Mouse (Mus musculus) CH12.LX (cell line): ENCODE data around the gene Tldc1. TPM values are rescaled to one million over a fixed set of nuclear protein-coding genes. Genes with fewer than 3 reads are reported as not detected.

Experiments
- DNase-seq: peaks from one replicate; pipeline ENCODE4 v3.0.0-alpha.2; 2013; ENCODE audit errors: extremely low read depth
- H3K27ac ChIP-seq: 2 replicates; pipeline ENCODE4 v1.5.1; 2012; ENCODE audit warnings: low read depth, mild to moderate bottlenecking, control low read depth, moderate library complexity; ENCODE audit not compliant: insufficient read depth
- H3K27me3 ChIP-seq: replicated peaks from 2 replicates; pipeline ENCODE3; 2012; ENCODE audit warnings: inconsistent platforms
- H3K36me3 ChIP-seq, 2 experiments: replicated peaks in 1 of 2; 2 replicates each; pipeline versions ENCODE3 to v1.6.1; 2012; ENCODE audit warnings: inconsistent platforms in 1 of 2, low read length in 1 of 2, mild to moderate bottlenecking in 1 of 2, mixed read lengths in 1 of 2, moderate library complexity in 1 of 2; ENCODE audit not compliant: control insufficient read depth in 1 of 2, insufficient read depth in 1 of 2
- H3K4me1 ChIP-seq, 2 experiments: 2 replicates each; pipeline ENCODE4 v1.6.1; 2012; ENCODE audit warnings: inconsistent platforms in 1 of 2, moderate library complexity in 1 of 2; ENCODE audit not compliant: insufficient read depth in 2 of 2, control insufficient read depth in 1 of 2
- H3K4me2 ChIP-seq: 2 replicates; pipeline ENCODE4 v1.6.1; 2012; ENCODE audit warnings: low read depth, mild to moderate bottlenecking, control low read depth; ENCODE audit not compliant: poor library complexity, insufficient read depth, severe bottlenecking
- H3K4me3 ChIP-seq, 3 experiments: fragments of 150-350 bp in 1 of 3; sonication (generic) in 1 of 3; replicated peaks in 1 of 3; 2 replicates each; pipeline versions ENCODE3 to v1.5.1; 2011 to 2012; ENCODE audit warnings: low read depth in 2 of 3, low read length in 2 of 3, mild to moderate bottlenecking in 2 of 3, moderate library complexity in 2 of 3, control low read depth in 1 of 3, improper control_type of control experiment in 1 of 3, inconsistent platforms in 1 of 3, mixed read lengths in 1 of 3; ENCODE audit not compliant: poor library complexity in 1 of 3
- H3K79me2 ChIP-seq: replicated peaks from 2 replicates; pipeline ENCODE4 v1.6.1; 2012; ENCODE audit warnings: mild to moderate bottlenecking, moderate library complexity; ENCODE audit not compliant: control insufficient read depth, poor library complexity, insufficient read depth, severe bottlenecking; ENCODE audit errors: extremely low read depth
- H3K9ac ChIP-seq: 2 replicates; pipeline ENCODE4 v1.6.1; 2012; ENCODE audit warnings: low read depth, mild to moderate bottlenecking, control low read depth, moderate library complexity; ENCODE audit not compliant: insufficient read depth
- H3K9me3 ChIP-seq: replicated peaks from 2 replicates; pipeline ENCODE3; 2012; ENCODE audit warnings: low read length, inconsistent platforms, mixed read lengths
- CHD1 ChIP-seq: IDR thresholded peaks from 2 replicates; pipeline ENCODE4 v1.6.1; 2012; ENCODE audit warnings: low read depth, low read length, improper control_type of control experiment, inconsistent platforms
- IRF4 ChIP-seq: IDR thresholded peaks from 2 replicates; pipeline ENCODE4 v1.6.1; 2014; ENCODE audit warnings: low read depth, mild to moderate bottlenecking, inconsistent platforms, low read length, improper control_type of control experiment
- JUN ChIP-seq: IDR thresholded peaks from 2 replicates; pipeline ENCODE4 v1.6.1; 2011; ENCODE audit warnings: low read depth, mild to moderate bottlenecking, low read length, improper control_type of control experiment, moderate library complexity; ENCODE audit not compliant: insufficient read depth
- JUND ChIP-seq: conservative IDR thresholded peaks from 2 replicates; pipeline ENCODE4 v1.6.1; 2011; ENCODE audit warnings: low read depth, low read length, improper control_type of control experiment
- KAT2A ChIP-seq: IDR thresholded peaks from 2 replicates; pipeline ENCODE4 v1.6.1; 2012; ENCODE audit warnings: low read length, improper control_type of control experiment, inconsistent platforms; ENCODE audit not compliant: insufficient replicate concordance
- MAFK ChIP-seq: IDR thresholded peaks from 2 replicates; pipeline ENCODE4 v1.6.1; 2011; ENCODE audit warnings: low read length, improper control_type of control experiment; ENCODE audit not compliant: insufficient replicate concordance
- MXI1 ChIP-seq: IDR thresholded peaks from 2 replicates; pipeline ENCODE4 v1.6.1; 2011; ENCODE audit warnings: mild to moderate bottlenecking, low read depth, low read length, improper control_type of control experiment
- RAD21 ChIP-seq: IDR thresholded peaks from 2 replicates; pipeline ENCODE4 v1.6.1; 2011; ENCODE audit warnings: low read depth, mild to moderate bottlenecking, low read length, improper control_type of control experiment, moderate library complexity
- SIN3A ChIP-seq: IDR thresholded peaks from 2 replicates; pipeline ENCODE4 v1.6.1; 2012; ENCODE audit warnings: low read length, improper control_type of control experiment, inconsistent platforms
- TBP ChIP-seq: conservative IDR thresholded peaks from 2 replicates; pipeline ENCODE4 v1.6.1; 2011; ENCODE audit warnings: low read depth, low read length, improper control_type of control experiment
- USF1 ChIP-seq: IDR thresholded peaks from 2 replicates; pipeline ENCODE4 v1.6.1; 2014; ENCODE audit warnings: low read depth, mild to moderate bottlenecking, inconsistent platforms, low read length, improper control_type of control experiment
- ZKSCAN1 ChIP-seq: IDR thresholded peaks from 2 replicates; pipeline ENCODE4 v1.6.1; 2012; ENCODE audit warnings: low read depth, inconsistent platforms, low read length, improper control_type of control experiment, borderline replicate concordance
- ZNF384 ChIP-seq: IDR thresholded peaks from 2 replicates; pipeline ENCODE4 v1.6.1; 2012; ENCODE audit warnings: low read depth, low read length, improper control_type of control experiment, inconsistent platforms
- dilution Hi-C: fragments of 300-500 bp; cut with MboI; formaldehyde crosslinking; loops from 2 replicates; pipeline ENCODE4 v1.14.3; 2020; ENCODE audit warnings: low sequenced_read_pairs; ENCODE audit not compliant: extremely low pct_unique_long_range_greater_than_20kb, extremely low pct_ligation_motif_present
- in situ Hi-C: fragments of 300-500 bp; cut with MboI; formaldehyde crosslinking; loops from 3 replicates; pipeline ENCODE4 v1.14.3; 2019; ENCODE audit warnings: low sequenced_read_pairs, low pct_ligation_motif_present, low pct_unique_long_range_greater_than_20kb, mixed read lengths
- polyA plus RNA-seq: library from polyadenylated mRNA; unstranded; fragments of >175 nt; gene quantifications from 2 replicates; pipeline ENCODE4 v1.2.1, GENCODE M21; 2012; ENCODE audit warnings: low read depth; ENCODE audit not compliant: insufficient read length
- total RNA-seq, 2 experiments: library from RNA; depleted of rRNA; stranded (reverse); fragments of 300-350 nt in 1 of 2; fragments of >200 nt in 1 of 2; gene quantifications; 2 replicates each; pipeline ENCODE4 v1.2.3; 2012 to 2014

Tldc1 gene
- total and polyA plus RNA-seq, 3 experiments: 3.8 to 10.4 (median 7.7) TPM

DNA sequence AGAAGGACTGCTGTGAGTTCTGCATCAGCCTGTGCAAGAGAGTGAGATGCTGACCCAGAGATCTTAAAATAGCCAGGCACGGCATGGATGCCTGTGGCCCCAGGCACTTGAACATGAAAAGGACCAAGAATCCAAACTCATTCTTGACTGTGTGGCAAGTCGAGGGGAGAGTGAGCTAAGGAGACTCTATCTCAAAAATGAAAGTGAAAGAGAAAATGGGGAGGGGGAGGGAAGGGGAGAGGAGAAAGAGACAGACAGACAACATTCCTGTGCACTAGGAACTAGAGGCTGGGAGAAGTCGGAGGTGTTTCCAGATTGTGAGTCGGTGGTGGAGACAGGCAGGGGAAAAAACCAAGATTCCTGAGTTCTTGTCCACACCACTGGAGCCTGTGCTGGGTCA lies 54.5 kb downstream of the Tldc1 start:
- in situ Hi-C loops (no loop called here), dilution Hi-C loops (no loop called here)
- peaks cover 59% of the 10 kb centered on the region for H3K27me3 ChIP-seq
- H3K4me3 ChIP-seq: no peak overlapping the region
- no peaks in the 10 kb centered on the region for H3K79me2 ChIP-seq
- DNase-seq: no peak
- no peak overlapping the region for H3K27ac ChIP-seq
- no peaks in the 10 kb centered on the region for H3K9me3 ChIP-seq
- H3K36me3 ChIP-seq: no peaks in the 10 kb centered on the region
- peak overlapping the region; percentile 40 for H3K4me2 ChIP-seq
- H3K4me1 ChIP-seq: peaks cover 7% of the 10 kb centered on the region in 2 experiments; a peak in 2 of 4 replicates
- no peak for TF ChIP-seq KAT2A
- no peak for TF ChIP-seq MXI1
- TF ChIP-seq JUN: no peak
- no peak for TF ChIP-seq CHD1
- no peak for TF ChIP-seq ZNF384
- TF ChIP-seq SIN3A: no peak
- TF ChIP-seq JUND: no peak
- no peak for TF ChIP-seq USF1
- no peak for TF ChIP-seq RAD21
- TF ChIP-seq ZKSCAN1: no peak
- H3K9ac ChIP-seq: 0 out of 2 replicates have a peak overlapping the region, but pooled peaks have one; percentile 9

DNA sequence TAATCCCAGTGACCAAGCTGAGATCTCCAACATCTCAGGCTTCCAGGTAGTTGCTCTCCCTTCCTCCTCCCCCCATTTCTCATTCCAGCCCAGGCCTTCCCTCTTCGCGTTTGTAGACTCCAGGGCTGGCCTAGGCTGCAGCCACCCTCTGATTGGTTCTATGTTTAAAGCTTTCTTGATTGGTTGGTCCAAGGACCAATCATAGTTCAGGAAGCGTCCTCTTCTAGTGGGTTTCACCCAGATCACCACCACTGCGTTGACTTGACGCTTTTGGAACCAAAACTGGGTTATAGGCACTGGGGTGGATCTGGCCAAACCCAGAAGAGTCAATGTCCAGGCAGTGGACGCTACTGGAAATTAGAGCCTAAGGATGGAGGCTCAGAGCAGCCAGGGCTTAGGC lies 55.9 kb downstream of the Tldc1 start:
- no peak for TF ChIP-seq TBP
- TF ChIP-seq IRF4: no peak
- TF ChIP-seq MAFK: no peak
- TF ChIP-seq, all 38 proteins: peak for 0
- dilution Hi-C loops: no loop called here
- peaks cover 48% of the 10 kb centered on the region for H3K27me3 ChIP-seq

GRCm38 (mm10) chr8:119719011-119719501 lies 59.2 kb downstream of the Tldc1 start:
- Histone ChIP-seq H3K27me3 (peaks cover 58% of the 10 kb centered on the region), H3K36me3 (no peaks in the 10 kb centered on the region), H3K4me1 (peaks cover 7 to 10% of the 10 kb centered on the region in 2 experiments; a peak in 3 of 4 replicates), H3K9me3 (no peaks in the 10 kb centered on the region), H3K9ac (no peak overlapping the region), H3K4me3 (no peak overlapping the region), H3K27ac (no peak overlapping the region), H3K79me2 (no peaks in the 10 kb centered on the region)
- no peak for DNase-seq
- dilution Hi-C loops: no loop called here
- in situ Hi-C loops: no loop called here
- no peak for TF ChIP-seq RAD21
- TF ChIP-seq, all 38 proteins: peak for 0
- H3K4me2 ChIP-seq: no peak overlapping the region

More for the DNA sequence above, 55.9 kb downstream of the Tldc1 start:
- Histone ChIP-seq H3K4me3 (no peak overlapping the region), H3K9me3 (no peaks in the 10 kb centered on the region), H3K4me2 (no peak overlapping the region), H3K36me3 (no peaks in the 10 kb centered on the region), H3K79me2 (no peaks in the 10 kb centered on the region), H3K27ac (no peak overlapping the region), H3K4me1 (peaks cover 7% of the 10 kb centered on the region in 2 experiments; a peak in 2 of 4 replicates), H3K9ac (no peak overlapping the region)
- in situ Hi-C loops: no loop called here
- no peak for DNase-seq
